Mouse (Mus musculus) ES-Bruce4 (cell line): ENCODE data around the gene Acp6.

Experiments
- CTCF ChIP-seq: IDR thresholded peaks from one replicate; pipeline ENCODE4 v1.8.1; 2011; ENCODE audit warnings: low read depth, low read length
- EP300 ChIP-seq: IDR thresholded peaks from 2 replicates; pipeline ENCODE4 v1.6.1; 2011; ENCODE audit warnings: low read depth, low read length; ENCODE audit not compliant: insufficient read depth
- POLR2A ChIP-seq: IDR thresholded peaks from one replicate; pipeline ENCODE4 v1.8.1; 2011; ENCODE audit warnings: low read length; ENCODE audit not compliant: insufficient read depth

- TF ChIP-seq POLR2A (no peak), CTCF (no peak), EP300 (no peak)
These were observed 41.1 kb upstream of the Acp6 start for GRCm38 (mm10) chr3:97117511-97117910.
